Mouse (Mus musculus) thymus, postnatal 36 days (tissue): Measurements from ENCODE around the gene Dnm3.

ENCODE experiments used
- DNase-seq, 2 experiments: peaks; one replicate each; pipeline ENCODE4 v3.0.0; 2022; ENCODE audit warnings: mixed read lengths in 2 of 2

Dnm3 gene

DNA sequence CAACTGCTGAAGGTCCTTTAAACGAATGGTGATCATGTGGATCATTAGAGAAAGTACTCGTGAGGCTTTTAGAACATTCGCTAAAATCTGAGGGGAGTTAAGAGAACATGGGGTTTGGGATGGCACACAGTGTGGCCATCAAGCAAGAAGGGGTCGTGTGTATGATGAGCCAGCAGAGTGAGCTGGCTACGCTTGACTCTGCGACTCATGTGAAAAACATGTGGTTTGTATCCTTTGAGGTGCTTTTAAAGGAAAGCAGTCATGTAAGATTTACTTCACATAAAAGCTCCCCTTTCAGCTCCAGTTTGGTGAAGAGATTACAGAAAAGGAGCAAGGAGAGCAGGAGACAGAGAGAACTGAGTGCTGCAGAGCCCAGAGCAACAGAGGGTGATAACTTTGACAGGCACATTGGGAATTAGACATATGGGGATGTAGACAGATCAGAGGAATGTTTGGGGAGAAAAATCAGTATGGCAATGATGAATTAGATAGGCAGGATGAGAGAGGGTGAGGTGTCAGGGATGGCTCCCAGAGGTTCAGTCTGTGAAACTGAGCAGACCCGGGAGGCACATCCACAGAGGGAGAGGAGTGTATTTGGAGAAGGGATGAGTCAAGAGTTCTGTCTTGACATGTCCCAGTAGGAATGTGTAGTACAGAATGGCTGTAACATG is 234.7 kb downstream of the Dnm3 start:
- DNase-seq = no peak

DNA sequence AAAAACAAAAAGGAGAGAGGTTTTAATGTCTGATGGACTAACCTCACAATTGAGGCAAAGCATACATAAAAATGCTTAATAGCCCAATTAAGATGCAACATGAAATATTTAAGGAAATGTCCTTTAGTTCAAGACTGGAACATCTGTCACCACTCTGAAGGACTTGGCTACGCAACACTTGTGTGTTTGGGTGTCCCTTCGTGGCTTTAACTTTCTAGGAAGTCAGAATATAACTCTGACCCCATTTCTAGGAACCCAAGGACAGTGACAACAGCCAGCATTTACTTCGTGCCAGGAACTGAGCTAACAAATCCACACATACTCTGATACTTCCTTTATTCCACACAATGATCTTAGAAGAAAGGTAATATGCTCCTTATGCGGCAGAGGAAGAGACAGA is 237.1 kb downstream of the Dnm3 start:
- DNase-seq = no peak

DNA sequence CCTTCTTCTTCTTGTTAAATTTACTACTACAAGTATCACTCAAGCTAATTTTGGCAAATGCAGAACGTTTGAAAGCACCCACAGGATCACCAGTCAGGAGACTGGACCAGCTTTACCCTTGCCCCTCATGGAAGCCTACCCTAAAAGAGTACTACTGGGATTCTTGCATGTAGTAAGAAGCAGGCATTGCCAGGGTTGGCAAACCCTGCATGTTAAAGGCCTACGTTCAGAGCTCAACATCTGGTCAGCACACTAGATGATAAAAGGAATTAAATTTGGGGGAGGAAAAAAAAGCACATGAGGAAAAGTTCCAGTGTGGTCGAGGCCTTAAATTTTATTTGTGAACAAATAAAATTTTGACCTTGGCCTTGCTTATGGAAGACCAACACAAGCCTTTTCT is 239.2 kb downstream of the Dnm3 start:
- DNase-seq = no peak

DNA sequence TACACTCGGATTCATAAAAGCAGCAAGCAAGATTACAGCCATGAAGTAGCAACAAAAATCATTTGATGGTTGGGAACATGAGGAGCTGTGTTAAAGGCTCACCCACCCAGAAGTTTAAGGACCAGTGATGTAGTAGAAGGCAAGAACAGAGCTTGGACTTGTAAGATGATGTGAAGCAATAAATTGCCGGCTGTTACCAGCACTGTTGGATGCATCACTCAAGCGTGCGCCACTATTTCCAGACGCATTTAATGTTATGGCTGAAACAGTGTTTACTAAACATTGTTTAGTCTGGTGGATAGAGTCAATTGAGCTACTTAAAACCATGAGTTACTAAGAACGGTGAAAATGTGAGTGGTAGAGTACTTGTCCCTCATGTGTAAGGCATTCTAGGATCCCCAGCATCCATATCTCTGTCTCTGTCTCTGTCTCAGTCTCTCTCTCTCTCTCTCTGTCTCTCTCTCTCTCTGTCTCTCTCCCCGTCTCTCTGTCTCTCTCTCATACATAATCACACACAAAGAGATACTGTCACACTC is 241.1 kb downstream of the Dnm3 start:
- DNase-seq = no peak

DNA sequence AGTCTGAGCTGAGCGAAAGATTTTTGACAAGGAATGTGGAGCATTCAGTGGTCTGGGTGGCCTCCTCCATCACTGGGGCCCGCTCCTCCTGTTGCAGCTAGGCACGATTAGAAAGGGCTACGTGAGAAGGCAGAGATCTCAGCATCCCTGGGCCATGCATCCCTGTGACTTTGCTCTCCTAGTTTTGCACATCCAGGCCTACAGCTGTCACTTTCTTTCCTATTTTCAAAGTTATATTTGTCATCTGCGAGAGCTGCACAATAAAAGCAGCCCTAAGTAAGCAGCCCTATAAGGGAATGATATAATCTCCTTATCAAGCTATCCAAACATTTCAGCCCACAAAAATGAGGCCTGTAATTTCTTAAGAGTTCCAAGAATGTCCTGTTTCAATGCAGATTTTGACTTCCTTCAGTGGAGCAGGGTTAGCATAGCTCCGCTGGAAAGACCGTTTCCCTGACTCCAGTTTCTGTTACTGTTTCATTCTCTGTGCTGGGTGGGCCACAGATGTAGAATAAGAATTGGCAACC is 252.2 kb downstream of the Dnm3 start:
- DNase-seq = no peak

DNA sequence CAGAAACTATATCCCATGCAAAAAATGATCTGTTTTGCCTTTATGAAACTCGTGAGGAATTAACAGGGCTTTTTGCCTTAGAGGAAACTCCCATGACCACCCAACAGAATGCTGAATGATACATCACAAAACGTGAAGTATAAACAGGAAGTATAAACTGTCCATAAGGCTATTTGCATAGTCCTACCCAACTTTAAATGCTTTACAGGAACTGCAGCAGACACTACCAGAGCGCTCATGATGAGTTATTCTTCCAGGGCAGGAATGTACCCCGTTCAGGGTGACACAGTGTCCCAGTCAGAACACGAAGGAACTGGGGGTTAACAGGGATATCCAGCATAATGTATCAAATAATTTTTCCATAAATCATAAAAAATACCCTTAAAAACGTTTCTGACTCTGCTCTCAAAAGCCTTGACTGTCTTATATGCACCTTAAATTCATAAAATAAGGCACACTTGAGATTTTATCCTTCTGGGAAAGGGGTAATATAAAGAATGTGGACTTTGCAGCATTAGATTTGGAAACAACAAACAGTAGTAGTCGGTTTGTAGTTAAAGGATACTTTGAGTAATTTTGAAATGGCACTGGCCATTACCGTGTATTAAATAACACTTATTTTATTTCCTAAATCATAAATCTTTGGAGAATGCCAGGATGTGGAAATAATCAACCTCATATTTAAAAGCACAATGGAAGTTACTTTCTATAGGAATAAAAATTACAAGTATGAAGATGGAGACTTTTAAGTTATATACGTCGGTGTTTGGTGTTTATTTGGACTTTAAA is 252.8 kb downstream of the Dnm3 start:
- DNase-seq = no peak

DNA sequence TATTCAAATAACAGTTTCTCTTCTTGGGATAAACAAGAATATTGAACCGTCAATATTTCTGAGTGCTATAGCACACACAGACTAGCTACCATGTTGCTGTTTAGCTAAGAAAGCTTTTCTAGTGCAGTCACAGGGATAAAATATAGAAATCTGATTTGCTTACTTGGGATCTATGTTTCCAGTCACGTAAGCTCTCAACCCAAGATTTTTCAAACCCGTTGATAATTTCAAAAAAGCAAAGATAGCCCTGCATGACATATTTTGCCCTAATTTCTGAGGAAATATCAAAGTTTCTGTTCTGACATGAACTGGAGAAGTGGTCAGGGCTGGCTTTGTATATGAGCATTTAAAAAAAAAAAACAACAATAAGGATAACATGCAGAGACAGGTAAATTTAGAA is 253.8 kb downstream of the Dnm3 start:
- DNase-seq = no peak

DNA sequence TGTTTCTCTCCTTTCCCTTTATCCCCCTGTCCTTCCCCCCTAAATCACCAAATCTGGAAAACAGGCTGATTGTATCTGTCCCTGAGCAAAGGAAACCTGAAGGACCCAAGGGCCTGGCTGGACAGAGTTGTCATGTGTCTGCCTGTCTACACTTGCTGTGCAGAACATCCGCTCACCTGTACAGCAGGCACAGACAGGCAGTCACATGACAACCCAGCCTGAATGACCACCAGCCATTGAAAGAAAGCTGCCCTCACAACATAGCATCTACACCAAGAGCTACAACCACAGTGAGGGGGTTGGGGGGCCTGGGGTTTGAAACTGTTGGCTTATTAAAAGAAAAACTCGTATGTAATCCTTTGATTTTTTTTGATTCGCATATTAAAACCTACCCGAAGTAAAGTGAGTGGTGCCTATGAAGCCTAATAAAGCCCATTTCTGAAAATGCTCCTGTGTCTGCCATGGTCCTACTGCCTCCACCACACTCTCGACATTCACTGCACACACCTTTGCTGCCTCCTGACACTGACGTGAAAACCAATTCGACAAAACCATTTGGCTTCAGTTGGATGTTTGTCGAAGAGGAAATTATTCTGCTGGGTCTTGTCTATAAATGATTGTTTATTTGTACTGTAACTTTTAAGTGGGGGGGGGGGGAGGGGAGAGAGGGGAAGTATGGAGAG is 254.4 kb downstream of the Dnm3 start:
- no peak for DNase-seq

DNA sequence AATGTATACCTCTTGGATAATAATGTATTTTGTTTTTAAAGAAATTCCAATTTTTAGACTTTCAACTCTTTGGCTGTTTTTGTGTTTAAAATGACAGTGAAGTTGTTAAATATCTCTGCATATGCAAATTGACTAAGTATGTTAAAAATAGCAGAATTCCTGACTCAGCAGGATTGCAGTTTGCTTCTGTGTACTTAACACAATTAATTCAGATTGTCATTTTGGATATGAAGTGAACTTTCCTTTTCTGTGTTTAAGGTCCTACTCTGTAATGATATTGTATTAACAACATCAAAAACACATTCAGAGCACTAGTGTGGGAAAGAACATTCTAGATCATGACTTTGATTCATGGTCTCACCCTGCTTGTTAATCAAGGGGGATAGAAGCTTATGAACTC is 255.5 kb downstream of the Dnm3 start:
- DNase-seq = no peak

DNA sequence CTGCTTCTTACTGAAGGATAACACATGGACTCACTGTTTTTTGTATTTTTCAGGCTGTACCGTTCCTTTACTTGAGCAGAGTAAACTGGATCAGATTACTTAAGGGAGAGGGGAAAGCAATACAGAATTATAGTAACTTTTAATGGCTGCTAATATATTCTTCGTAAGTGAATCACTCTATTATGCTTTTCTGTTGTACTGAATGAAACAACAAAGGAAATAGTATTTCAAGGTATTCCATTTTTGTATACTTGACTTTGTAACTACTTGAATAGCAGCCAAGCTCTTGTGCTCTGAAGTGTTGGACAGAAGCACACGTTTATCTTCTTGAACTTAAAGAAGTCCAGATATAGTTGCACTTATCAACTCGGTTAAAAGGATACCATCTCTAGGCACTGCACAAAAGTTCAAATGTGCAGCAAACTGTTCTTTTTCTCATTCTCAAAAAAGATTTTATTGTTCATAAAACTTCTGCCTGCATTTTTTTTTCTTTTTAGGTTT is 256.0 kb downstream of the Dnm3 start:
- no peak for DNase-seq

DNA sequence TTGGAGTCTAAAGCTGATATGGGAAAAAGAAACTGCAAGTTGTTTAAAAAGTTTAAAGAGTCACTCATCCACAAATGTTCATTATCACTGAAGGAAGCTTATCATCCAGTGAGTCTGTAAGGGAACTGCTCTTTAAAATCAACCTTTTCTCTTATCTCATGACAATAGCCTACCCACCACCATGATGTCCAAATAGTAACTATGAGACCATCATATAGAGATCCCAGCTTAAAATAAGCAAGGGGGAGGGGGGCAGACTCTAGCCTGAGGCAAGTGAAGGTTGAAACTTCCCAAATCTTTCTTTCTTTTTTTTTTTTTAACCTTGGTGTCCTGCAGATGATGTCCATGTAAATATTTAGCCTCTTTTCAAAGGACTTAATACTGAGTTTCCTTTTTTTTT is 256.9 kb downstream of the Dnm3 start:
- DNase-seq = no peak

DNA sequence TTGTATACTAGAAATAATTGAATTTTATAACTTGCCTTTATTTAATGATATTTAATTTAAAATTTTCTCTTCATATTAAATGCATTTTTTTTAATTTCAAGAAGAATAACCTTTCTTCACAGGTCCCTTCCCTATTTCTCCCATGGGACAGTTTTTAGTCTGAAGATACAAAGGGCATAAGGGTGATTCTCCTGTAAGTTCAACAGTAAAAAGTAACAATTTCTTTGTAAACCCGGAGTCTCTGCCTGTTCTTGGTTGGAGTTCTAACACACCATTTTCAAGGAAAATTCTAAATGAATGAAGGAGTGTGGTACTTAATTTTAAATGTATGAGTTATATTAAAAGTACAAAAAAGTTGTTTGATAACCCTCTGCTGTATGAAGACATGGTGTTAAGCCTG is 258.1 kb downstream of the Dnm3 start:
- DNase-seq = no peak

DNA sequence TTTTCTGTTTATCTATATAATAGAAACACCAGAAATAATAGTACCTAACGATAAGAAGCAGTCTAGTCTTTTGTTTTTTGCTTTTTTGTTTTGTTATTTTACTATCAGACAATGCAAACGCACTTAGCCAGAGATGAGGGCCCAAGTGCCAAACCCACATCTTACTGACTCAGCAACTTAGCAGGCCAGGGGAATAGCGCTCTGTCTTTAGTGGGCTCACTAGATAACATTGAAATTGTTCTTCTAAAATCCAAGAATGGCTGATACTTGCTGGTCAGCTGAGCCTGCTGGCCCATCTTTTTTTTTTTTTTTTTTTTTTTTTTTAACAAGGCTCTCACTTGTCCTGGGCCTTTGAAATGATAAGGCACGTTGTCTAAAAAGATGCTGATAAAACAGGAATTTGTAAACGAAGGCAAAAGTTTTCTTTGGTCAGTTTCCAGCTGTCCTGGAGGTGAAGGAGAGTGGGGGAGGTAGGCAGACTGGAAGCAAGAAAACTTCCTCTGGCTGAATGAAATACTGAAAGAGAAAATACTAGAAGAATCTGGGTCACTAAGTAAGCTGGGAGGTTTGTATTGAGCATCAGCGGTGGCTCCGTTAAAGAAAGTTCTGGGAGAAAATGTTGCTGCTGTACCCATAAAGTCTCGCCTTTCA is 259.2 kb downstream of the Dnm3 start:
- no peak for DNase-seq

DNA sequence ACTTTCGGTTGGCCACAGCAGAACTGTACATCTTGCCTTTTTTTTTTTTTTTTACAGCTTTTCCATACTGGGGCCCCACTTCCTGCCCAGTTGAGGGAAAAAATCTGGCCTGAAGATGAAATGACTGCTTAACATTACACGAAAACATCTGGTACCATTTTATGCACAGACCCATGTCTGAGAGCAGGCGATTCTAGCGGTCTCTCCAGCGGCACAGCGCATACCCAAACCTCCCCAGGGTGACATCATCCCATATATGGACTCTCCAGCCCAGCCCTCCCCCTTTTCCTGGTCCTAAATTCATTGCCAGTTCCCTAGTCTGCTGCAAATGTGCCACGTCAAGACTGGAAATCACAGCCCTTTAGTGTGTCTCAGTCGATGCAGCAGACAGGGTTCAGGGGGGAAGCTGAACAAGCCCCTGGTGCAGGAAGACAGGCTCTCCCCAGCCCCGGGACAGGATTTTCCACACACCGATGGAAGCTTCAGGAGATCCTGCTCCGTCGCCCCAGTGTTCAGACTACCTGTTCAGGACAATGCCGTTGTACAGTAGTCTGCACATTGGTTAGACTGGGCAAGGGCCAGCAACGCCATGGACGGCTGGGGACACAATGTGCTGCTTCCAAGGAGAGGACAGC is 260.4 kb downstream of the Dnm3 start:
- no peak for DNase-seq

DNA sequence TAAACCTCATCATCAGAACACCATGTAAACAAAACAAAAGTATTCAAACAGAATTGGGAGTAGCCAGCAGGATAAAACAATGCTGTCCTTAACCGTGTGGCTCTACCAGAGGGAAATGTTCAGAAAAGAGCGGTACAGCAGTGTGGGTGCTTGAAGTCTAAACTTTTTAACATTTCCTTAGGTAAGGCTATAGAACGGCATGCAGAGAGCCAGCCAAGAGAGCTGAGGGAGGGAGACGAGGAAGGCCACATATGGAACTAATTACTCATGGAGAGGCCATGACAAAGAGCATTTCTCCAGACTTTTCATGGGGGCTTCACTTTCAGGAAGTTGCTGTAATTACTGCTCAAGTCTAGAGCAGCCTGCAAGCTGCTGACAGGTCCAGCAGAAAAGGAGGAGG is 261.2 kb downstream of the Dnm3 start:
- no peak for DNase-seq

DNA sequence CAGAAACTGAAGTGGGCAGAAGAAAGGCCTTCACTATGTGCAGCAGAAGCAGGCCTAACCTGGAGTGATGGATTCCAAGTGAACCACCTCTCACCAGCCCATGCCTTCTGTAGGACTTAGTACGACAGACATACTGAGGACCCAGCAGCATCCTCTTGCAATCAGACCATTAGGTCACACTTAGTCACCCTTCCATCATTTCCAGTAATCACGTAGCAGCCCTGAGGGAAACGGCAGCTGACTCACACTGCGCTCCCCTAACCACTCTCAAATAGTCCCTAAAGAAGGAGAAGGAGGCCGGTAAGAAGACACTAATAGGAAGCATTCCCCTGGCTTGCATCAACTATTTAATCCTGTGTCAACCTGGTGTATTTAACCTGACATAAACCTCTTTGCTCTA is 262.1 kb downstream of the Dnm3 start:
- DNase-seq = no peak

DNA sequence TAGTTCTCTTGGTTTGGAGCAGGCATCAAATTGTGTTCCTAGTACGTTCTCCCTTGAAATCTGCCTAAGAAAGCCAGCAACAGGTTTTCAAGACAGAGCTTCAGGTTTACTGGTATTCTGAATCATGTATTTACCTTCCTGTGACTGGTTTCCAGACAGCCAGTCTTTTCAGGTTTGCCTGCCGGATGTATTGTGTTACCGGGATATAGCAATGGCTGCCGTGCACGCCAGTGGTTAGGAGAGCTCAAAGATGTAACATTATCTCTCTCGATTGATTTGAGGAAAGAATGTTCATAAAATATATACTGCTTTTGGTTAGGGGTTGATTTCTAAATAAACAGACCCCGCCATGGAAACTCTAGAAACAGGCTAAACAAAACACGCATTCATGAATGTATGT is 264.8 kb downstream of the Dnm3 start:
- DNase-seq = no peak

DNA sequence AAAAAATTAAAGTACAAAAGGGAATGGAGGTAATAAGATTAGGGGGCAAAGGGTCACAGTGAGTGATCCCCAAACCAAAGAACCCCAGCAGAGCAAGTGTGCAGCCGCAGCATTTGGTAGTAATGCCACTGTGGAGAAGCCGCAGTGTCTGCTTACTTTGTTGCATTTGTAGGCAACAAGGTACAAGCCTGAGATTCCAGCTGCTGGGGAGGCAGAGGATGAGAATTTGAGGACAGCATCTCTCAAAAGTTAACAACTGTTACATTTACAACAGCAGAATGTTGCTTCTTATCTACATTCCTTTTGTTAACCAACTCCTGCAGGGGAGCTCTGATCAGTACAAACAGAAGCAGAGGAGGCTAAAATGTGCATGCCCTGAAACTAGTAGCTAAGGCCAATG is 267.3 kb downstream of the Dnm3 start:
- no peak for DNase-seq

DNA sequence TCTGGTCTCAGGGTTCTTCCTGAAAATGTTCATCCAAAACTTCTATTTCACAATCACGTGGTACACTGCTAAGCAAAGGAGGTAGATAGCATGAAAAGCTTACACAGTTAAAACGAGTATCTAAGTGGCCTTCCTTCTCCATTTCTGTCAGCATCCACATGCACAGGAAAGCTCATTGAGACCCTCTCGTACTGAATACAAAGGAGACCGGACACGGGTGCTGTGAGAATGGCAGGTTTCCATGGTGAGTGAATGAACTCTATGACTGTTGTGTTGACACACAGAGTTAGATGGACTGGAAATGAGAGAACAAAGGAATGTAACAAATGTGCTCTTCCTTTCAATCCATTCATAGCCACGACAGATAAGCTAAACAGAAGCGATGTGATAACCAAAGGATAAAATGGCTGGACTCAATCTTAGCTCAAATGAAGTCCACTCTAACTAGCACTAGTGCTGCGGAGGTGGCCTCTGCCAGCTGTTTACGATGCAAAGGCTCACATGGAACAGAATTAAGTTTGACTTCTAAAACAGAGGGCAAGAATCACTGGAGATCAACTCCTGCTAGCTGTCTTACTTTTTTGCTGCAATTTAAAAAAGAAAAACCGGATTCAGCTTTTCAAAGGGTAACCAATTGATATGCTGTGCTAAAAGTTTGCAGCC is 268.2 kb downstream of the Dnm3 start:
- DNase-seq = no peak

DNA sequence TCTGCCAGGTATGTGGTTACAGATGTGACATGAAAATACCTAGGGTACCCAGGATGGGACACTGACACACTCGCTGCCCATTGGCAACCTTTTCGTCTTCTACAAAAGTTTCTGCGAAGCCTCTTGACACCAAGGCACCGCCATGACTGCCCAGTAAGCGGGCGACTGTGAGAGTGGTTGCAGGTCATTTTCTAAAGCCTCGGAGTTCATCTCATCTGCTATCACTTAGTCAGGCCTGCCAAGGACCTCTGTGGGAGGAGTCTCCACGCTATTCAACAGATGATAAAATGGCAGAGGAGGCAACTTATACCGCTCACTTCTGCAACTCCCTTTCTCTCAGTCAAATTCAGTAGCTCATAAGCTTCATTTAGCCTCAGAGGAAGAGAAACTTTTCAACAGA is 268.8 kb downstream of the Dnm3 start:
- DNase-seq = no peak

DNA sequence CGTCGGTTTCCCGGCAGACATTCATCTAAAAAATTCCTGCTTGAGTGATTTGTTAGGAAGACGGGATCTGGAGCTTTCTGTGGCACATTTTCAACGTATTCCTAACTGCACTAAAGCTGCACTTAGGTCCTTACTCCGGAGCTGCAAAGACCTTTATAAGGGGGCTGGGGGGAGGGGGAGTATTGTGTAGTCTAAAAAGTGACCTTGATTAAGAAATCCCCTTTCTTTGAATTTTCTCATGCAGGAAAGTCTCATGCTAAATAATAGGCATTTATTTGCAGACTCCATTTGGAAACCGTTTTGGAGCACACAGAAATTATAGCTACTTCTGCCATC is 270.2 kb downstream of the Dnm3 start:
- no peak for DNase-seq
